Mouse (Mus musculus): ENCODE measurements around the gene Calhm2. TPM values are rescaled to one million over a fixed set of nuclear protein-coding genes. Genes with fewer than 3 reads are reported as not detected.

The Calhm2 gene
- polyA plus RNA-seq (2015; fragmentation: Nextera tagmentation; extraction: Ambion mirVana): 4.6 and 6.5 TPM in 2 replicates

DNA sequence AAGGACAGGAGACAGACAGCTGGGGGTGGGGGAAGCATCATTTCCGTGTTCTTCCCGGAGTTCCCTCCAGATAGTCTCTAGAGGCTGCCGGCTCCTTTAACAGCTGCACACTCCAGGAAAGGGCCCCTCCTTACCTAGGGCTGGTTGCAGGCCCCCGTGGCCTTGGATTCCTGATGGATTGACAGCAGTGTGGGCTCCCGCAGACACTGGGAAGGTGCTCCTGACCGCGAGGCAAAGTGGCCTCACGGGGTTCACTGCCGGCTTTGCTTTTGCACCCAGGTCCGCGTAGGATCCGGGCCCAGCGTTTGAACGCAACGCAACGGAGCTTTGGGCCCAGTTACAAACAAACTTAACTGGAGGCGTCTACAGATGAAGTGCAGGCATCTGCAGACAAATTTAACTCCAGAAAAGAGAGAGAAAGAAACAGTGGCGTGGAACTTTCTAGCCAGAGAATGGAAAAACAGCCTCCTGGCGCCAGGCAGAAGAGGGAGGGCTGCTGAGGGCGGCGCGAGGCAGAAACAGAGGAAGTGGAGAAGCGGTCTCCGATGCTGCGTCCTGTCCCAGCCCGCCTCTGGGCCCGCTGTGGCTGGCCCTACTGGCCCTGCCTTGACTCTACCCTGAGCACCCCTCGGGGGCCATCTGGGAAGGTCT lies at the start of gene Calhm2:
TSS of gene Calhm2 (minus strand) at position 524 of the 651 bp plus-strand sequence.
- peak within 1 kb of the TSS; percentile 68 for H3K9ac ChIP-seq
- 1% methylated on average over 28 of the region's 28 CpGs for WGBS
- peaks cover 9% of the 10 kb centered on the region; the same call in 1 of the 2 replicates for H3K36me3 ChIP-seq
- no peaks in the 10 kb centered on the region for H3K27me3 ChIP-seq
- ATAC-seq (replicated peaks; ENCODE audit: insufficient number of reproducible peaks, insufficient read depth, low FRiP score, low read depth): peak; percentile 83
- H3K27ac ChIP-seq: peak within 1 kb of the TSS; percentile 85
- H3K9me3 ChIP-seq (replicated peaks): no peaks in the 10 kb centered on the region
- H3K4me1 ChIP-seq (replicated peaks): peaks cover 31% of the 10 kb centered on the region
- H3K4me3 ChIP-seq: peak within 1 kb of the TSS; percentile 55
- H3K4me2 ChIP-seq: peak within 1 kb of the TSS; percentile 76

DNA sequence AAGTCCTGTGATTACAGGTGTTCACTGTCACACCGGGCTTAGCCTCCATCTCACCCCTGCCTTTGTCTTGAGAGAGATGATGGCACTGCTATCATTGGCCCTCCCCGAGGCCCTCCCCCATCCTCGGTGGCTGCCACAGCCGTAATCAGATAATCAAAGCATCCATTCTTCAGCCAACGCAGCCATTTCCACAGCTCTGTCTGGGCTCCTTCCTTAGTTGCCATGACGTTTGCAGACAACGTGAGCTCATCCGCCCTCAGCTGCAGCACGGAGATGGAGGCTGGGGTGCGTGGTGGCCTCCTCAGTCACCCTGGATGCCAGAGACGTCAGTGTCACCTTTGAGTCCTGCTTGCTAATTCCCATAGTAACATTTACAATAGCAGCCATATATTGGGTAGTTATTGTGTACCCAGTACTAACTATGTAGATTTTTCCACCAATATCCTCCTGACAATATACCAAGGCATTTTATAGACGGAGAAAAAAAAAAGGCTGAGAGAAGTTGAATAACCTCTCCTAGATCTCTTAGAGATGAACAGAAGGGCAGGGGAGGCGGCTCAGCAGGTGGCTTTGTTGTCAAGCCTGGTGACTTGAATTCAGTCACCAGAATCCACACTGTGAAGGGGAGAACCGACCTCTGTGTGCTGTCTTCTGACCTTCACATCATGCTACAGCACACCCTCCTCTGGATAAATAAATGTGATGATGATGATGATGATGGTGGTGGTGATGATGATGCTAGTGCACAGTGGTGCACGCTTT lies 48.6 kb upstream of the Calhm2 start:
- ATAC-seq (replicated peaks; ENCODE audit: insufficient number of reproducible peaks, insufficient read depth, low FRiP score, low read depth): no peak
- H3K27ac ChIP-seq: no peak overlapping the region

DNA sequence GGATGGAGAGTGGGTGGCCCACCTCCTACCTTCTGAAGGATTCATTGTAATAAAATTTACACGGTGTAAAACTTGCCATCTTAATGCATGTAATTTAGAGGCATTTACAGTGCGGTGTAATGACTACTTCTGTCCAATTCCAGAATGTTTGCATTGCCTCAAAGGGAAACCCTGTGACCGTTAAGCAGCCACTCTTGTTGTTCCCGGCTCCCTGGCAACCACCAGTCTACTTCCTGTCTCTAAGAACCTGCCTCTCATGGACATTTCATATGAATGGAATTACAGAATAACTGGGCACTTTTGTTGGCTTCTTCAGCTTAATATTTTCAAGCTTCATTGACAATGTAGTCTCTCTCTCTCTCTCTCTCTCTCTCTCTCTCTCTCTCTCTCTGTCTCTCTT lies 46.6 kb upstream of the Calhm2 start:
- peaks cover under 1% of the 10 kb centered on the region; the same call in 1 of the 2 replicates for H3K4me1 ChIP-seq (replicated peaks)
- H3K27ac ChIP-seq: no peak overlapping the region
- H3K4me2 ChIP-seq: no peak overlapping the region
- 57% methylated on average over 4 of the region's 4 CpGs for WGBS
- H3K9me3 ChIP-seq (replicated peaks): no peaks in the 10 kb centered on the region
- no peaks in the 10 kb centered on the region for H3K36me3 ChIP-seq
- H3K9ac ChIP-seq: no peak overlapping the region
- no peak overlapping the region for H3K4me3 ChIP-seq
- peaks cover 15% of the 10 kb centered on the region for H3K27me3 ChIP-seq
- ATAC-seq (replicated peaks; ENCODE audit: insufficient number of reproducible peaks, insufficient read depth, low FRiP score, low read depth): no peak

More for the DNA sequence above, 48.6 kb upstream of the Calhm2 start:
- H3K4me1 ChIP-seq (replicated peaks): no peaks in the 10 kb centered on the region
- WGBS: 43% methylated on average over 15 of the region's 15 CpGs
- no peak overlapping the region for H3K4me3 ChIP-seq
- H3K9ac ChIP-seq: no peak overlapping the region
- H3K27me3 ChIP-seq: no peaks in the 10 kb centered on the region
- H3K4me2 ChIP-seq: no peak overlapping the region
- no peaks in the 10 kb centered on the region for H3K9me3 ChIP-seq (replicated peaks)
- H3K36me3 ChIP-seq: no peaks in the 10 kb centered on the region

DNA sequence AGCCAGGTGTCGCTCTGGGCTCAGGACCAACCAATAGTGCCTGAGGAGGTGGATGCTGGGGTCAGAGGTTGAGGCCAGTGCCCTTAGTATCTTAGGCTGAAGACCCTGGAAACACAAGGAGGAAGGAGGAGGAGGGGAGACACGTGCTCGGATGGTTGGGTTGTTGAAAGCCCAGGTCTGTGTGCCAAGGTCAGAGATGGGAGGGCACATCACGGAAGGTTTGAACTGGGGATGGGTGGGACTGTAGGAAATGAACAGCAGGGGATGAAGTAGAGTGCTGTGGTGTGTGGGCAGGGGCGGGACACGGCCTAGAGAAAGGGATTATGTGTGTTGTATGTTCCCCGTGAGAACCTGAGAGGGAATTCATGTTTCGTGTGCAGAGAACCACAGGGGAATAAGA lies 46.1 kb upstream of the Calhm2 start:
- Histone ChIP-seq H3K4me1 (replicated peaks) (peaks cover 6% of the 10 kb centered on the region), H3K36me3 (no peaks in the 10 kb centered on the region), H3K9me3 (replicated peaks) (no peaks in the 10 kb centered on the region), H3K27ac (no peak overlapping the region), H3K9ac (no peak overlapping the region), H3K4me3 (no peak overlapping the region), H3K4me2 (no peak overlapping the region), H3K27me3 (peaks cover 20% of the 10 kb centered on the region)
- ATAC-seq (replicated peaks; ENCODE audit: insufficient number of reproducible peaks, insufficient read depth, low FRiP score, low read depth): no peak
- WGBS: 63% methylated on average over 8 of the region's 8 CpGs

DNA sequence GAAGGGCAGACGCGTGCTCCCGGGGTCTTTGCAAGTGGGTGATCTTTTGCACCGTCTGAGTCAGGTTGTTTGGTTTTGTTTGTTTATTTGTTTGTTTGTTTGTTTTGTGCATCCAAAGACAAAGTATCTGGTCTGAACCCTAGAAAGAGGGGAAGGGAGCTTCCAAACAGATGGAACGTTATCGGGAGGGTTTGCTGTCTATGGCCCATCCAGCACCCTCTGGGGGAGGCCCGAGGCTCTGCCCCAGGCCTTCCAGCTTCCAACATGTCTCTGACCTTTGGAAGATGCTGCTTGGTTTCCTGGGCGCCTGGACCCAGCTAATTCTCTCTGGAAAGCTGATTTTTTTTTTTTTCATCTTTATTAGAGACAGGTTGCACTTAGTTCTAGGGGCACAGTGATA lies 41.9 kb upstream of the Calhm2 start:
- Histone ChIP-seq H3K27me3 (peaks cover 43% of the 10 kb centered on the region), H3K4me3 (no peak overlapping the region), H3K4me2 (peak overlapping the region; percentile 100; the same call in 1 of the 2 replicates)

DNA sequence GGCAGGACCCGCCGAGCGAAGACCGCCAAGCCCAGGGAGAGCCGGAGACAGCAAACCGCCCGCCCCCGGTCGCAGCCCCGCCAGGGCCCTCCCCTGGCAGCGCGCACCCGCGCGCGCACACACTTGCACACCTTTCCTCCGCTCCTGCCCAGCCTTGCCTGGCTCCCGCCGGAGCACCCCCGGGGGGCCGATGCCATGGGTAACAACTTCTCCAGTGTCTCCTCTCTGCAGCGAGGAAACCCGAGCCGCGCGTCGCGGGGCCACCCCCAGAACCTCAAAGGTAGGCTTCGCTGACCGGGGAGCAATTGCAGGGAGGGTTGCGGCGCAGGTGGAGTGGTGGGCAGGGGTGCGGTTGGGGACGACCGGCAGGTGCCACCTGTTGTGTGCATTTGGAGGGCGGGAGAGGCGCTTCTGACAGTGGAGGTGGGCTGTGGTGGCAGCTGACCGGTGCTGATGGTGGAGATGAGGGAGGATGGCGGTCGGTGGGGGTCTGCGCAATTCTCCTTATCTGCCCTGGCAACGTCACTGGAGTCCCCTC lies 41.2 kb upstream of the Calhm2 start:
- peak overlapping the region; percentile 72 for H3K4me3 ChIP-seq
- no peak for ATAC-seq (replicated peaks; ENCODE audit: insufficient number of reproducible peaks, insufficient read depth, low FRiP score, low read depth)
- no peaks in the 10 kb centered on the region for H3K36me3 ChIP-seq
- H3K27ac ChIP-seq: no peak overlapping the region
- peaks cover 43% of the 10 kb centered on the region for H3K27me3 ChIP-seq
- under 1% methylated on average over 40 of the region's 42 CpGs for WGBS
- H3K9me3 ChIP-seq (replicated peaks): no peaks in the 10 kb centered on the region
- peak overlapping the region; percentile 100 for H3K4me2 ChIP-seq
- peaks cover 16% of the 10 kb centered on the region for H3K4me1 ChIP-seq (replicated peaks)
- H3K9ac ChIP-seq: peak overlapping the region; percentile 70

More for the DNA sequence above, 41.9 kb upstream of the Calhm2 start:
- Histone ChIP-seq H3K36me3 (no peaks in the 10 kb centered on the region), H3K27ac (no peak overlapping the region), H3K9me3 (replicated peaks) (no peaks in the 10 kb centered on the region), H3K9ac (no peak overlapping the region), H3K4me1 (replicated peaks) (peaks cover 16% of the 10 kb centered on the region)
- ATAC-seq (replicated peaks; ENCODE audit: insufficient number of reproducible peaks, insufficient read depth, low FRiP score, low read depth): no peak
- WGBS: 18% methylated on average over 8 of the region's 8 CpGs

DNA sequence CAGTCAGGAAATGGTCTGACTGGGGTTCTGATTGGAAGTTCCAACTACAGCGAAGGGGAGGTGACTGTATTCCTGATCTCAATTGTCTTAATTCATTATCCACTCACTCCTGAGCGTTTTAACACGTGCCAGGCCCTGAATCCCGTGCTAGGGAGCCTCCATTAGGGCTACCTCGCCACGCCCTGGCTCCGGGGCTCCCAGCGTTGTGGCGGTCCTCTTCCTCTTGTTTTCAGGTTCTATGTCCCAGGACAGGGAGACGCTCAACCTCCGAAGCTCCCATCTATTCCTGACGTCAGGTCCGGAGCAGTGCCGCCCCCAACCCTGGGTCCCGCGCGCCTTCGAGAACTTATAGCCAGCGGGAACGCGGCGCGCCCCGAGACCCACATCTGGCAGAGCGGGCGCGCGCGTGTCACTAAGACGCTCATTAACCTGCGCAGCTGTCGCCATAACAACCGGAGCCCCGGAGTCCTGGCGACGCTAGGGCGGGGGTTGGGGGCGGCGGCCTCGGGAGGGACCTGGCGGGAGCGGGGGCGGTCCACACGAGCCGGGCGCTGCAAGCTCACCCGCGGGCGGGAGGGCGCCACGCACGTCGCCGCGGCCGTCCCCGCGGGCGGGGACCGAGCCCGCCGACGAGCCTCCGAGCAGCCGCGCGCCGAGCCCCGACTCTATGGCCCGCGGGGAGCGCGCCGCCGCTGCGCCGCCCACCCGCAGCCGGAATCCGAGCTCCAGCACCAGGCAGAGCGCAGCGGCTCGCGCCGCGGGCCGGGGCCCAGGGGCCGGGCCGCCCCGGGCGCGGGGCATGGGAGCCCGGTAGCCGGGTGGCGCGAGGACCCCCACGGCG lies 40.6 kb upstream of the Calhm2 start, which contains the start of gene Neurl1a:
TSS of gene Neurl1a (plus strand) at position 390 of the 841 bp plus-strand sequence.
- peak within 1 kb of the TSS; percentile 70 for H3K9ac ChIP-seq
- no peaks in the 10 kb centered on the region for H3K36me3 ChIP-seq
- H3K4me1 ChIP-seq (replicated peaks): peaks cover 16% of the 10 kb centered on the region
- peaks cover 43% of the 10 kb centered on the region for H3K27me3 ChIP-seq
- H3K27ac ChIP-seq: no peak within 1 kb of the TSS
- peak; percentile 44 for ATAC-seq (replicated peaks; ENCODE audit: insufficient number of reproducible peaks, insufficient read depth, low FRiP score, low read depth)
- no peaks in the 10 kb centered on the region for H3K9me3 ChIP-seq (replicated peaks)
- H3K4me3 ChIP-seq: peak within 1 kb of the TSS; percentile 72
- under 1% methylated on average over 76 of the region's 98 CpGs for WGBS
- peak within 1 kb of the TSS; percentile 100 for H3K4me2 ChIP-seq

DNA sequence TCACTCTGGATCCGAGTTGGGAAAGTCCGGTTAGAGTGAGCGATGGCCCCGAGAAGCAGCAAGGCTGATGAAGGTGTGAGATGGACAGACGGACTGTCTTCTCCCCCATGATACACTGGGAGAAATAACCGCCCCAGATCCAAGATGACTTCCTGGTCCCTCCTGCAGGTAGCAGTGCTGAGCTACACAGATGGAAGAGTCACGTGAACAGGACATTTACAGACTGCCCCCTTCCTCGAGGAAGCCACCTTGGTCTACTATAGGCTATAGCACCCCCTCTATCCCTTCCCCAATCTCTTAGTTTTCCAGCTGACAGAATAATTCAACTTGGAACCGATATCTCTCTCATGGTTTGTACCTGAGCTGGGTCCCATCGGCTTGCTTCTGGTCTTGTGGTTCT lies 39.9 kb upstream of the Calhm2 start:
- Histone ChIP-seq H3K36me3 (no peaks in the 10 kb centered on the region), H3K27ac (no peak overlapping the region), H3K27me3 (peaks cover 43% of the 10 kb centered on the region), H3K4me1 (replicated peaks) (peaks cover 16% of the 10 kb centered on the region), H3K9me3 (replicated peaks) (no peaks in the 10 kb centered on the region), H3K4me3 (peak overlapping the region; percentile 72), H3K9ac (no peak overlapping the region), H3K4me2 (peak overlapping the region; percentile 100)
- 19% methylated on average over 10 of the region's 10 CpGs for WGBS
- no peak for ATAC-seq (replicated peaks; ENCODE audit: insufficient number of reproducible peaks, insufficient read depth, low FRiP score, low read depth)

DNA sequence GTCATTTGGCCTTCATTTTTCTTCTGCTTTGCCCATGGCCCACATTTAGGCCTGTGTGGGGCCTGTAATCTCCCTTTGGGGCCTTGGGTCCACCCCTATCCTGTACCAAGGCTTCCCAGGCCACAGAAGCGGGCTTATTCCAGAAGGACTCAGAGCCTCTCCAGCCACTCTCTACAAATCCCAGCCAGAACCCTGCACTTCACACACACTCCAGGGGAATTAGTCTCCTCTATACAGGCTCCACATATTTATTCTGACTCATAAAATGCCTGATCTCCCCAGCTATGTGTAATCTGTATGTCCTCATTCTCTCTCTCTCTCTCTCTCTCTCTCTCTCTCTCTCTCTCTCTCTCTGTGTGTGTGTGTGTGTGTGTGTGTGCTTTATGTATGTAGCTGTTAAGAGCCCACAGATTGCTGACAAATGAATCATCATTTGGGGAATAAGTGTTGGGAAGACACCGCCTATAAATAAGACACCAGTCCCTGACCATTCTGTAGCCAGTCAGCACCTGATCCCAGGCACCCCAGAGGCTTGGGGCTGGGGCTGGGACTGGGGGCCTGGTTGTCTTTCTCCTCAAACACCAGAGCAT lies 38.9 kb upstream of the Calhm2 start:
- ATAC-seq (replicated peaks; ENCODE audit: insufficient number of reproducible peaks, insufficient read depth, low FRiP score, low read depth): no peak
- no peak overlapping the region for H3K4me3 ChIP-seq
- no peaks in the 10 kb centered on the region for H3K9me3 ChIP-seq (replicated peaks)
- no peak overlapping the region for H3K9ac ChIP-seq
- no peak overlapping the region for H3K4me2 ChIP-seq
- H3K4me1 ChIP-seq (replicated peaks): peaks cover 16% of the 10 kb centered on the region
- no peaks in the 10 kb centered on the region for H3K36me3 ChIP-seq
- H3K27ac ChIP-seq: no peak overlapping the region
- 54% methylated on average over 2 of the region's 2 CpGs for whole genome bisulfite sequencing
- peaks cover 43% of the 10 kb centered on the region for H3K27me3 ChIP-seq

DNA sequence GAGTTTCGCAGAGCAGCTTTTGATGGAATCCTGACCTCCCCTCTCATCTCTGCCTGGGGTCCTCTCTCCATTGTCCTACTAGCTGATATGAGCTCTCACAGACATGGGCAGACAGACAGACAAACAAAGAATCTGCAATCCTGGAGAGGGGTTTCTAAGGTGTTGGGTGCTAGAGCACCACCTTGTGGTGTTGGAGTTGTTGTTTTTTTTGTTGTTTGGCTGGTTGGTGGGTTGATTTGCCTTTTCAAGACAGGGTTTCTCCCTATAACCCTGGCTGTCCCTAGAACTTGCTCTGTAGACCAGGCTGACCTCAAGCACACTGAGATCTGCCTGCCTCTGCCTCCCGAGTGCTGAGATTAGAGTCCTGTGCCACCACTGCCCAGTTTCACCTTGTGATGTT lies 37.4 kb upstream of the Calhm2 start:
- no peak overlapping the region for H3K9ac ChIP-seq
- no peak overlapping the region for H3K4me2 ChIP-seq
- peaks cover 16% of the 10 kb centered on the region for H3K4me1 ChIP-seq (replicated peaks)
- ATAC-seq (replicated peaks; ENCODE audit: insufficient number of reproducible peaks, insufficient read depth, low FRiP score, low read depth): no peak
- no peak overlapping the region for H3K4me3 ChIP-seq
- no peak overlapping the region for H3K27ac ChIP-seq
- no peaks in the 10 kb centered on the region for H3K9me3 ChIP-seq (replicated peaks)
- 39% methylated on average over 2 of the region's 2 CpGs for WGBS
- H3K36me3 ChIP-seq: no peaks in the 10 kb centered on the region
- H3K27me3 ChIP-seq: peaks cover 35% of the 10 kb centered on the region
